Mouse (Mus musculus): Measurements from ENCODE around the gene Dgat2l6. TPM values are rescaled to one million over a fixed set of nuclear protein-coding genes. Genes with fewer than 3 reads are reported as not detected.

The Dgat2l6 gene
- polyA plus RNA-seq, 1 experiment, result not detected

DNA sequence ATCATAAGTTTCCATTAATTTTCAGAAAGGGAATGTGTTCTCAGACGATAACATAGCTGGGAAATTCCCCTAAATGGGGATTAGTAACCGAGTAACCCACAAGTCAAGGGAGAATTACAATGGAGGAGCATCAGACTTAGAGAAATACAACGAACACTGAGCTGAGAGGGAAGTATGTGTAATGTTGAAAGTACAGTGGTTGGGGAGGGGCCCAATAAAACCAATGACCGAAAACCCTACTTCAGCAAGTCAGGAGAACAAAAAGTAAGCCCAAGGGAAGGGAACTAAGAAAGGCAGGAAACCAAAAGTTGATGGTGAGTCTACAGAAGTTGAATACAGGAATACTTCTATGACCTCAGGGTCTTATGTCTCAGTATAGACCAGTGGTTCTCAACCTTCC, 16.5 kb upstream of the Dgat2l6 start:
- Histone ChIP-seq H3K27ac (ENCODE audit: control insufficient read depth, insufficient read depth, low read length) (no peak overlapping the region), H3K4me1 (replicated peaks; ENCODE audit: control insufficient read depth, insufficient read depth, low read length) (no peaks in the 10 kb centered on the region), H3K36me3 (ENCODE audit: control insufficient read depth, insufficient read depth, low read length) (no peaks in the 10 kb centered on the region), H3K4me3 (ENCODE audit: control insufficient read depth, insufficient read depth, low read length) (no peak overlapping the region), H3K27me3 (ENCODE audit: control insufficient read depth, insufficient read depth, low read length) (no peaks in the 10 kb centered on the region)
- no peak for TF ChIP-seq POLR2A (IDR thresholded peaks at IDR 0.05; ENCODE audit: control insufficient read depth, extremely low read depth, insufficient read depth, low read length, poor library complexity)
- no peak for TF ChIP-seq CTCF (IDR thresholded peaks at IDR 0.05; ENCODE audit: borderline replicate concordance, control insufficient read depth, extremely low read depth, insufficient read depth, low read length, poor library complexity)
- DNase-seq, result no peak
- WGBS, result 91% methylated on average over 4 of the region's 4 CpGs

DNA sequence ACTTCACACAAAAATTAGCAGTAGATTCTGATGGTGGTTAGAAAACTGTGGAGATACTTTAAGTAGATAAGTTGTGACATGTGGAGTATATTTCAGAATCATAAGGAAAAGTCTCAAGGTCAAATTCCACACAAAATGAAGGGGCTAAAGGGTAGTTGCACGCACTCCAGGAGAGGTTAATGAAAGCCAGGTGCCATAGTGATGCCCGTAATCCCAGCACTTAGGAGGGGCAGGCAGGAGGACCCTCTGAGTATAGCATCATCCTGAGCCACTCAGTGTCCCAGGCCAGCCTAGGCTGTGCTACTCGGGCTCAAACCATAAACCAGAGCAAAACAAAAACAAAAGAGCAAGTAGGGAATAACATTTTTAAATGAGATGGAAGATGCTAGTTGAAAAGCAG, 14.7 kb upstream of the Dgat2l6 start:
- DNase-seq, result no peak
- WGBS, result 95% methylated on average over 3 of the region's 3 CpGs
- Histone ChIP-seq H3K4me3 (ENCODE audit: control insufficient read depth, insufficient read depth, low read length) (no peak overlapping the region), H3K36me3 (ENCODE audit: control insufficient read depth, insufficient read depth, low read length) (no peaks in the 10 kb centered on the region), H3K4me1 (replicated peaks; ENCODE audit: control insufficient read depth, insufficient read depth, low read length) (no peaks in the 10 kb centered on the region), H3K27me3 (ENCODE audit: control insufficient read depth, insufficient read depth, low read length) (no peaks in the 10 kb centered on the region), H3K27ac (ENCODE audit: control insufficient read depth, insufficient read depth, low read length) (no peak overlapping the region)
- TF ChIP-seq CTCF (IDR thresholded peaks at IDR 0.05; ENCODE audit: borderline replicate concordance, control insufficient read depth, extremely low read depth, insufficient read depth, low read length, poor library complexity) (no peak), POLR2A (IDR thresholded peaks at IDR 0.05; ENCODE audit: control insufficient read depth, extremely low read depth, insufficient read depth, low read length, poor library complexity) (no peak)

DNA sequence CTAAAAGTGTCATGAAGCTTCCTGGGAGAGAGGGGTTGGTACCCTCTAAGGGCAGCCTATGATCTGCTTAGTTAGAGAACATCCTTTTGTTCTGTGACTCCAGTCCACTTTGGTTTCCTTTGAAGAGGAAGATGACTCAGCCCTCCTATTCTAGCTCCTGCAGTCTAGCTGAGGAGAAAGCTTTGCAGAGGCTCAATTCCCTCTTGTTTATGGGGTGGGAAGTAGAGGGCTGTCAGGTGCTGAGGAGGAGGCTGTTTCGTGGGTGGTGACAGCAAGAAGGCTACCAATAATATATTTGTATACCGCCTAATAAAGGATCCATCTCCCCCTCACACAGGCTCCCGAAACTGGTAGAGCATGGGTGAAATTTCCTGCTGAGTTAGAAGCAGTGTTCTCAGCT, 8.0 kb upstream of the Dgat2l6 start:
- DNase-seq, result no peak
- H3K4me3 ChIP-seq (ENCODE audit: control insufficient read depth, insufficient read depth, low read length), result no peak overlapping the region
- 96% methylated on average over 3 of the region's 3 CpGs for WGBS

DNA sequence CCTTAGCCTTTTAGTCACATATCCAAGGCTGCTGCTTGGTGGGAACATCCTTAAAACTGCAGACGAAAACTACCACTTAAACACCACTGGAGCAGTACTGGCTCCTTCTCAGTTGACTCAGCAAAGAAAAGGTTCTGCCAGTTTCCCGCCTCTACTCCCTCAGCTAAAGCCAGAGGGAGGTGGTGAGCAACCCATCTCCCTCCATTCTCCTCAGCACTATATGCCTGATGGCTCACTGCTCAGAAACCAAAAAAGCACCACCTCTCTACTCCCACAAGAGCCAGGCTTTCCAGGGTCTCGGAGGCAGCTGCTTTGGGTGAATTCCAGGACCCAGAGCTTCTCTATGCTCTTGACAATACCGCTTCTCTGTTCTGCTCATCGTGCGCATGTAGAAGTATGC, 7.0 kb upstream of the Dgat2l6 start:
- TF ChIP-seq CTCF (IDR thresholded peaks at IDR 0.05; ENCODE audit: borderline replicate concordance, control insufficient read depth, extremely low read depth, insufficient read depth, low read length, poor library complexity) (no peak), POLR2A (IDR thresholded peaks at IDR 0.05; ENCODE audit: control insufficient read depth, extremely low read depth, insufficient read depth, low read length, poor library complexity) (no peak)
- H3K27ac ChIP-seq (ENCODE audit: control insufficient read depth, insufficient read depth, low read length), result no peak overlapping the region
- H3K36me3 ChIP-seq (ENCODE audit: control insufficient read depth, insufficient read depth, low read length), result no peaks in the 10 kb centered on the region
- no peak for DNase-seq
- H3K27me3 ChIP-seq (ENCODE audit: control insufficient read depth, insufficient read depth, low read length), result no peaks in the 10 kb centered on the region
- H3K4me3 ChIP-seq (ENCODE audit: control insufficient read depth, insufficient read depth, low read length), result no peak overlapping the region
- no peaks in the 10 kb centered on the region for H3K4me1 ChIP-seq (replicated peaks; ENCODE audit: control insufficient read depth, insufficient read depth, low read length)
- WGBS, result 92% methylated on average over 6 of the region's 6 CpGs

More for the DNA sequence above, 8.0 kb upstream of the Dgat2l6 start:
- Histone ChIP-seq H3K27me3 (ENCODE audit: control insufficient read depth, insufficient read depth, low read length) (no peaks in the 10 kb centered on the region), H3K27ac (ENCODE audit: control insufficient read depth, insufficient read depth, low read length) (no peak overlapping the region), H3K36me3 (ENCODE audit: control insufficient read depth, insufficient read depth, low read length) (no peaks in the 10 kb centered on the region), H3K4me1 (replicated peaks; ENCODE audit: control insufficient read depth, insufficient read depth, low read length) (no peaks in the 10 kb centered on the region)
- TF ChIP-seq CTCF (IDR thresholded peaks at IDR 0.05; ENCODE audit: borderline replicate concordance, control insufficient read depth, extremely low read depth, insufficient read depth, low read length, poor library complexity) (no peak), POLR2A (IDR thresholded peaks at IDR 0.05; ENCODE audit: control insufficient read depth, extremely low read depth, insufficient read depth, low read length, poor library complexity) (no peak)

DNA sequence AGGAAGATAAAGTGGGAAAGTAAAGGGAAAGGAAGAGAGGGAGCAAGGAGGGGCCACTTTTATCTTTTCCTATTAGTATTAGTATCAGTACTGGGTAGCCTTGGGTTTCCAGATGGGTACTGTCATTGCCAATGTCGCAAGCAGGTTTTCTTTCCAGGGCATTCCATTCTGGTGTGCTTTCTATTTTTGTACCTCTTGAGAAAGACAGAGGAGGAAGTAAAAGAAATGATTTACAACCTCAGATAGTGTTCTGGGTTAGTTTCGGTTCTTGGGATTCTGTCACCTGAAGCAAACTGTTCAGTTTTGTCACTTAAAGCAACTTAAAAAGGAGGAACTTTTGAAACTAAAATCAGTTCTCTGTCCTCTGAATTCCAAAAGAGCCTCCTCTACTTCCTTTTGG, 6.1 kb upstream of the Dgat2l6 start:
- WGBS, result 71% methylated on average over 2 of the region's 2 CpGs

GRCm38 (mm10) chrX:100556026-100556425, 31.4 kb downstream of the Dgat2l6 start:
- TF ChIP-seq POLR2A (IDR thresholded peaks at IDR 0.05; ENCODE audit: control insufficient read depth, extremely low read depth, insufficient read depth, low read length, poor library complexity) (no peak), CTCF (IDR thresholded peaks at IDR 0.05; ENCODE audit: borderline replicate concordance, control insufficient read depth, extremely low read depth, insufficient read depth, low read length, poor library complexity) (no peak)
- Histone ChIP-seq H3K27me3 (ENCODE audit: control insufficient read depth, insufficient read depth, low read length) (no peaks in the 10 kb centered on the region), H3K36me3 (ENCODE audit: control insufficient read depth, insufficient read depth, low read length) (no peaks in the 10 kb centered on the region), H3K4me1 (replicated peaks; ENCODE audit: control insufficient read depth, insufficient read depth, low read length) (no peaks in the 10 kb centered on the region), H3K4me3 (ENCODE audit: control insufficient read depth, insufficient read depth, low read length) (no peak overlapping the region), H3K27ac (ENCODE audit: control insufficient read depth, insufficient read depth, low read length) (no peak overlapping the region)
- 95% methylated on average over 3 of the region's 3 CpGs for WGBS
- DNase-seq, result no peak

More for the DNA sequence above, 6.1 kb upstream of the Dgat2l6 start:
- Histone ChIP-seq H3K4me1 (replicated peaks; ENCODE audit: control insufficient read depth, insufficient read depth, low read length) (no peaks in the 10 kb centered on the region), H3K36me3 (ENCODE audit: control insufficient read depth, insufficient read depth, low read length) (no peaks in the 10 kb centered on the region), H3K27me3 (ENCODE audit: control insufficient read depth, insufficient read depth, low read length) (no peaks in the 10 kb centered on the region), H3K4me3 (ENCODE audit: control insufficient read depth, insufficient read depth, low read length) (no peak overlapping the region), H3K27ac (ENCODE audit: control insufficient read depth, insufficient read depth, low read length) (no peak overlapping the region)
- DNase-seq, result no peak
- TF ChIP-seq CTCF (IDR thresholded peaks at IDR 0.05; ENCODE audit: borderline replicate concordance, control insufficient read depth, extremely low read depth, insufficient read depth, low read length, poor library complexity) (no peak), POLR2A (IDR thresholded peaks at IDR 0.05; ENCODE audit: control insufficient read depth, extremely low read depth, insufficient read depth, low read length, poor library complexity) (no peak)

DNA sequence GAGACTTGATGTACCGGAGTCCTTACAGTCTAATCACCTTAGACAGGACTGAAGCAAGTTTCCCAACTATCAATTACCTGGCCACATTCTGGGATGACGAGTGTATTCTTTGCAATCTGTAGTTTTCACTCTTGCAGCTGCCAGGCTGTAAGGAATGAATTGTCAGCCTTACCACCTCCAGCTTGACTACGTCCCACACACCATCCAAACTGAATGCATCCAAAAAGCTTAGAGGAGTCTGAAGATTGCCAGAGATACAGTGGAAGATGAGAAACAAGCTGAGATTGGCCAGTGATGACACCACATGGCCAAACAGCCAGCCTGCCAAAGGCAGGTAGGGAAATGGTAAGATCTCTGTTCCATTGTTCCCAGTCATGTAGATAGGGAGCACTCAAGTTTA, 41.1 kb downstream of the Dgat2l6 start:
- H3K4me1 ChIP-seq (replicated peaks; ENCODE audit: control insufficient read depth, insufficient read depth, low read length), result no peaks in the 10 kb centered on the region
- 86% methylated on average over 3 of the region's 3 CpGs for WGBS
- no peak overlapping the region for H3K27ac ChIP-seq (ENCODE audit: control insufficient read depth, insufficient read depth, low read length)
- H3K4me3 ChIP-seq (ENCODE audit: control insufficient read depth, insufficient read depth, low read length), result no peak overlapping the region
- no peaks in the 10 kb centered on the region for H3K36me3 ChIP-seq (ENCODE audit: control insufficient read depth, insufficient read depth, low read length)
- TF ChIP-seq POLR2A (IDR thresholded peaks at IDR 0.05; ENCODE audit: control insufficient read depth, extremely low read depth, insufficient read depth, low read length, poor library complexity), result no peak
- H3K27me3 ChIP-seq (ENCODE audit: control insufficient read depth, insufficient read depth, low read length), result no peaks in the 10 kb centered on the region
- DNase-seq, result no peak
